Mouse (Mus musculus) right cerebral cortex, postnatal 10 days (tissue): Measurements from ENCODE around the gene Ccdc97.

Experiments used
- DNase-seq, 2 experiments: peaks; one replicate each; pipeline ENCODE4 v3.0.0; 2021; ENCODE audit warnings: low spot score in 2 of 2

The Ccdc97 gene

GRCm38 (mm10) chr7:25689603-25690021 is 29.3 kb downstream of the Ccdc97 start:
- DNase-seq: no peak

DNA sequence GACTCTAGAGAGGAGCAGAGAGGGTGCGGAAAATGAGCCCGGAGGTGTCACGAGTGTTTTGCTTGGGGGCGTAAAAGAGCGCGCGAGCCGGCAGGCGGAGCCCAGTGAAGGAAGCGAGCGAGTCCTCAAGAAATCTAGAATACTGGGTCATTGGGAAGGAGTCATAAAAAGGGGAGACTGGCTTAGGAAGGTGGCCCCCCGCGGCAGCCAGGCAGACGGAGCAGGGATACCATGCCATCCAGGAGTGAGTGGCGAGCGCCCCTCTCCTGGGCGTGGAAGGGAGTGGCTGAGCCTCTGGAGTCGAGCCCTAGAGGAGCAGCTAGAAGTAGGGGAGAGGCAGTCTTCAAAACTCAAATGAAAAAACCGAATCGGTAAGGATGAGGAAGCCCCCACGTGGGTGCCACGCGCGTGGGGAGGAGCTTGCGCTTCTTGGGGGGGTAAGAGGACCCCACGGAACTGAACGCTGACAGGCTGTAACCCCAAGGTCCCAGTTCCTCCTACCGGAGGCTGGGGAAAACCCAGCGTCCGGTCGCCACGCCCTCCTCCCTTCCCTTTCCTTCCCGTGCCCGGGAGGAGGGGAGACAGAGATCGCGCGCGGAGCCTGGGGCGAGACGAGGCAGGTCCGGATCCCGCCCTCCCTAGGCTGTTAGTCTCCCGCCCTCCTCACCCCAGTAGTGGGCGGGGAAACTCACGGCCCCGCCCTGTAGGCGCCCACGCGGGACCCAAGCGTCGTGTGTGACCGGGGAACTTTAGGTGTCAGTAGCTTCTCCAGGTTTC is 29.9 kb downstream of the Ccdc97 start:
- no peak for DNase-seq

GRCm38 (mm10) chr7:25687811-25688401 is 31.0 kb downstream of the Ccdc97 start:
- DNase-seq: no peak

DNA sequence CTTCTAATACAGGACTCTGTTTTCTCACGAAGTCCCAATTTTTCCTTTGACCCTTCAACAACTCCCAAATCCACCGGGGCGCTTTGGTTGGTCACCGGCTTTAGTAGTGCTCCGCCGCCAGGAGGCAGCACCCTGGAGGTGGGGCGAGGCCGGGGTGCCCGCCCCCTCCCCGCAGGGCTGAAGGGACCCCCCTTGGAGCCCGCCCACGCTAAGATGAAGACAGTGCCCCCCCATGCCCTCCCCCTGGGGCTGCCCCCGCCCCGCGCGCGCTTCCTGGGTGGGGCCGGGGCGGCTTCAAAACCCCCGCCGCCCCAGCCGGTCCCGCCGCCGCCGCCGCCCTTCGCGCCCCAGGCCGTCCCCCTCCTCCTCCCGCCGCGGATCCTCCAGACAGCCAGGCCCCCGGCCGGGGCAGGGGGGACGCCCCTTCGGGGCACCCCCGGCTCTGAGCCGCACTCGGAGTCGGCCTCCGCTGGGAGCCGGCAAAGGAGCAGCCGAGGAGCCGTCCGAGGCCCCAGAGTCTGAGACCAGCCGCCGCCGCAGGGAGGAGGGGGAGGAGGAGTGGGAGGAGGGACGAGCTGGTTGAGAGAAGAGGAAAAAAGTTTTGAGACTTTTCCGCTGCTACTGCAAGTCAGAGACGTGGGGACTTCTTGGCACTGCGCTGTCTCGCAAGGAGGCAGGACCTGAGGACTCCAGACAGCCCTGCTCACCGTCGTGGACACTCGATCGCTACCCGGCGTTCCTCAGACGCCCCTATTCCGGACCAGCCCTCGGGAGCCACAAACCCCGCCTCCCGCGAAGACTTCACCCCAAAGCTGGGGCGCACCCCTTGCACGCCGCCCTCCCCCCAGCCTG is 32.0 kb downstream of the Ccdc97 start, which contains the start of gene Tgfb1:
Gene Tgfb1 (plus strand): TSS at position 323 of the 852 bp plus-strand sequence.
- no peak for DNase-seq

DNA sequence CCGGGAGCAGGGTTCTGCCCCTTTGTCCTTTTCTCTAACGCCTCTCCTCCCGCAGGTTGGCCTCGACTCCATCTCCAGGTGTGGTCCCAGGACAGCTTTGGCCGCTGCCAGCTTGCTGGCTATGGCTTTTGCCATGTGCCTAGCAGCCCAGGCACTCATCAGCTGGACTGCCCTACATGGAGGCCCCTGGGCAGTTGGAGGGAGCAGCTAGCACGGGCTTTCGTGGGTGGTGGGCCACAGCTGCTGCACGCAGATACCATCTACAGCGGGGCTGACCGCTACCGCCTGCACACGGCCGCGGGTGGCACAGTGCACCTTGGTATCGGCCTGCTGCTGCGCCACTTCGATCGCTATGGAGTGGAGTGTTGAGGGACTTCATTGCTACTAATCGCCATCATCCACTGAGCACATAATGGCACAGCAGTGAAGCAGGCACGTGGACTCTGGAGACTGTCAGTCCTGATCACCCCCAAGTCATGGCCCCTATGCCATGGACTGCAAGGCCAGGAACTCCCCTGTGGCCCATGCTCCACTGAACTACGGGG is 32.9 kb downstream of the Ccdc97 start:
- no peak for DNase-seq

DNA sequence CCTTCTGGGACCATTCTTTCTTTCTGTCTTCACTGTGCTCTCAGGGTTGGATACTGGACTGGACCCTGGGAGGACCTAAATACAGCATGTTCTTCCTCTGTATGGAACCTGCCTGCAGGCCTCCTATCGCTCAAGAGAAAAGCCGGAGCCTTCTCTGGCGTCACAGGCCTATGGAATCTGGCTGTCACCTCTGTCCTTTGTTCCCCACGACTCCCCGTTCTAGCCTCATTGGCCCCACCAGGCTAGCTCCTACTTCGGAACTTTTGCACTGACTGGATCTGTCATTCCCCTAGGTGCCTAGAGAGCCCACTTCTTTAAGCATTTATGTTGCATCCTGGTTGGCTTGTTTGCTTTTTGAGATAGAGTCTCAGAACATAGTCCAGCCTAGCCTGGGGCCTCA is 34.2 kb downstream of the Ccdc97 start:
- DNase-seq: no peak

DNA sequence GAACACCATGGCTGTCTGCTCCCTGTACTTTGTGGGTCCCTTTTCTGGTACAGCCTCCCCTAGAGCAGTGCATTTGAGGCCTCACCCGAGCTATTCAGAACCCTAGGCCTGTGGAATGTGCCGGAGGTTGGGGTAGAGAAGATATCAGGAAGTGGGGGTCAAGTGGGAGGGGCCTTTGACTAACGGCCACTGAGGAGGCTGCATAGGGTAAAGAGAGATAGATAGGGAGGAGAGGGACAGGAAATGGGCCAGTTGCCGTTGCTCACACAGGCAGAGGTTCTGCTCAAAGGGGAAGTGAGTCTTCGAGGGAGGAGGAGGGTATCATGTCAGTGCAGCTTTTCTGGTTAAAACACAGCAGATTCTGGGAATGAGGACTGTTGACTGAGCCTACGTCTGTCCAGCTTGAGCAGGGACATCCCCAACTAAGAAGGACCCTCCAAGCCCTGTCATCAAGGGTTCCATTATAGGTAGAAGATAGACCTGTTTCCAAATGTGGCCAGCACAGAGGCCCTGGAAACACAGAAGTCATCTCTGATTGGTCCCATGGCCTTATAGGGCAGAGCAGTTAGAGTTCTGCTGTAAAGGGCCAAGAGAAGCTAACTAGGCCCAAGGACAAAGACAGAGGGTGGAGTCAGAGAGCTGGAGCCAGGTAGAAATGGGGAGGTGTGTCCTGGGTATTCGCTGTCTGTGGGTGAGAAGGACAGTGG is 35.3 kb downstream of the Ccdc97 start:
- DNase-seq: no peak

- no peak for DNase-seq
Measured at GRCm38 (mm10) chr7:25681341-25682231, 37.3 kb downstream of the Ccdc97 start.

GRCm38 (mm10) chr7:25680514-25681258 is 38.2 kb downstream of the Ccdc97 start, which contains the start of gene B9d2:
TSS of gene B9d2 (plus strand) at chr7:25680780.
- DNase-seq: peak; percentile 95 to 96

DNA sequence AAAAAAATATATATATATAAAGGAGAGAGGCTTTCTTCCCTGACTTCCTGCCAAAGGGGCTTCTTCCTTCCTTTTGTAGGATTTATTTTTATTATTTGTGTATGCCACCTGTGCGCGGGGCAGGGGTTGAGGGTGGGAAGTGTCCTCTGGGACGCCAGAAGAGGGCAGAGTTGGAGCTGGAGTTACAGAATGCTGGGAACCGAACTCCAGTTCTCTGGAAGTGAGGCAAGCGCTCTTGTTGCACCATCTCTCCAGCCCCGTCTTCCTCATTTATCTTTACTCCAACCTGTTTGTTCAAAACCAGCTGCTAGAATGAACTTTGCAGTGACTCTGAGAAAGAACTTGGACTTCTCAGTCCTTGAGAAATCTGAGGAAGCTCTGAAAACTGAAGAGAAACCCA is 38.9 kb downstream of the Ccdc97 start:
- no peak for DNase-seq

GRCm38 (mm10) chr7:25677013-25677412 is 41.9 kb downstream of the Ccdc97 start:
- no peak for DNase-seq

DNA sequence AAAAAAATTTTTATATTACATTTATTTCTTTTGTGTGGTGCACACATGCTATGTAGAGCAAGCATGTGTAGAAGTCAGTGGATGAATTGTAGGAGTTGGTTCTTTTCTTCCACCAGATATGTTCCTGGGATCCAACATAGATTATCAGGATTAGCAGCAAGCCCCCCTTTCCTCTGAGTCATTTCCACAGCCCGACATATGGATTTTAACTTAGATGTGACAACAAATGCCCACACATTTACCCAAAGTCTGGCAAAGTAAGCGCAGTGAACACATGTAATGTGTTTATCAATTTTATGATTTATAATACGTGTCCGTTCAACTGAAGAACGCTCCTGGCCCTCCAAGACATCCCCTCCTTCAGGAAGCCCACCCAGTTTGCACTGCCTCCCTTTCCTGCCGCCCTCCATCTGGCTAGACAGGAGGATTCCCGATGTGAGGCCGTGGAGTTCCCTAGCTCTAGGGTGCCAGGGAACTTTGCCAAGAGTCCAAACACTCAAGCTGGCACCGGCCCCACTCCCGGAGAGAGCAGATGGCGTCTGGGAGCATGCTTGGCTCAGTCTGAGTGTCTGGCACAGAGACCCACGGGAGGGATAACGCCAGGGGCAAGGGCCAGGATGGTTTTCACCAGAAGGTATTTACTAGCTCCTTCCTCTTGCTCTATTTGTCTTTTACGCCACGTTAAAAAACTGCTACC is 42.7 kb downstream of the Ccdc97 start:
- peak; percentile 95 to 96 for DNase-seq

DNA sequence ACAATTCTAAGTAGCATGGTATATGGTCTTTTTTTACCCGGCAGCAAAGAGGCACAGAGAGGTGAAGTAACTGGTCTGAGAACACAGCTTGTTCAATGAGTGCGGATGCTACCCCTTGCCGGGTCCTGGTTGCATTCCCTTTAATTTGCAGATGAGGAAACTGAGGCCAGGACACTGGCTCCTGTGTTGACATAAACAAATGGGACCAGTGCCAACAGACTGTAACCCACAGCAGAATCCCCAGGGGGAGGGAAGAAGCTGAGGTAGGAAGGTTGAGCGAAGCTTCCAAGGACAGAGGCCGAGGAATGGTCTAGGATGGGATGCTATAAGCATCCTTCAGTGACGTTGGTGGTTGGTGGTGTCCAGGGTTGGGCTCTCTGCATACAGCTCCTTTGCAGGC is 43.5 kb downstream of the Ccdc97 start:
- no peak for DNase-seq

DNA sequence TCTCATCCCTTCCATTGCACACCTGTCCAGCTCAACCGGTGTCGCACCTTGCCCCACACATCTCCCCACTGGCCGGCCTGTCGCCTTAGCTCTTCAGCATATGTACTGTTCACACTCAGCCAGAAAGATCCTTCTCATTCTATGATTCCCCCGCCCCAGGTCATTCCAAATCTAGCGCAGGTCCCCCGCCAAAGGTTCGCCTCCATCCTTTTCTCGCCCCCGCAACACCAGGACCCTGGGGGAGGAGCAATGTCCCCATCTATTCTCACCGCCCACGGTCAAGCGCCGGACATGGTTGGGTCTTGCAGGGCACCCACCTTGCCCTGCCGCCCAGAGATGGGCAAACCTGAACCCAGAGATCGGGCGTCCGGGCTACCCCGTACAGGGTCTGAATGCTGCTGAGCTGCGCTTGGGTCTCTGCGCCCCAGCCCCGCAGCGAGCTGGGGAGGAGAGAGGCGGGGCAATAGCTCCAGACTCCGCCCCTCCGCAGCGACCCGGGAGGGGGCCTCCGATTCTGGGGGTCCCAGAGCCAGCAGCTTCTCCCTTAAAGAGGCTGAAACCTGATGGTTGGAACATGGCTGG is 44.1 kb downstream of the Ccdc97 start, which contains the start of gene Tmem91:
Gene Tmem91 (minus strand): TSS at position 448 of the 582 bp plus-strand sequence.
- DNase-seq: peak in 1 of 2 experiments; percentile 59

- no peak for DNase-seq
Measured at GRCm38 (mm10) chr7:25674297-25674696, 44.6 kb downstream of the Ccdc97 start.

DNA sequence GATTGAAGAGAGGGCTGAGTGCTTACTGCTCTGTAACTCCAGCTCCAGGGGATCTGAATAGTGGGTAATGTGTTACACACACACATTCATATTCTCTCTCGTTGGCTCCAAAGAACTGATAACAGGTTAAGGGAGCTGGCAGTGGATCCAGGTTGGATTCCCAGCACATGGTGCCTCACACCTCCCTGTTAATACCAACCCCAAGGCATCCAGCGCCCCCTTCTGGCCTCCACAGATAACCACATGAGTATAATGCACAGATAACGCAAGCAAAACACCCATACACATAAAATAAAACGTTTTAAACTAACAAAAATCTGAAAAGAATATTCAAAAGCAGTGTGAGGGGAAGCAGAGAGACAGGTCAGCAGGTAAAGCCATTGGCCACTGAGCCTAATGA is 46.4 kb downstream of the Ccdc97 start:
- DNase-seq: no peak

DNA sequence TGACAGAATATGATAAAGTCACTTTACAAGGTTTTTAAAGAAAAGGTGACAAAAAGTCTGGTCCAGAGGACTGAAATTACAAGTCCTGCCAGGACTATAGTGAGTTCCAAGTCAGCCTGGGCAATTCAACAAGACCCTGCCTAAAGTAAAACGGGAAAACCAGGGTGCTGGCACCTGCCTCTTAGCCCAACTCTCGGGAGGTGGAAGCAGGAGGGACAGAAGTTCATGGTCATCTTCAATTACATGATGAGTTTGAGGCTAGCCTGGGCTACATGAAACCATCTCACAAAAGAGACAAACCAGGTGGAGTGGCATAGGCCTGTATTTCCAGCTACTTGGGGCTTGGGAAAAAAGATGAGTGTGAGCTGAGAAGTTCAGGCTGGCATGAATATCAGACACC is 47.2 kb downstream of the Ccdc97 start:
- no peak for DNase-seq

GRCm38 (mm10) chr7:25670096-25670495 is 48.8 kb downstream of the Ccdc97 start:
- DNase-seq: no peak

- DNase-seq: no peak
Measured at GRCm38 (mm10) chr7:25669631-25670030, 49.3 kb downstream of the Ccdc97 start.
